Mouse (Mus musculus): ENCODE measurements at regions not wholly inside any gene's neighbourhood (a gene's known extent, or its start where the extent isn't known, plus 50 kb on each side); places are given as distances from the start of the nearest gene placed in this dataset.

DNA sequence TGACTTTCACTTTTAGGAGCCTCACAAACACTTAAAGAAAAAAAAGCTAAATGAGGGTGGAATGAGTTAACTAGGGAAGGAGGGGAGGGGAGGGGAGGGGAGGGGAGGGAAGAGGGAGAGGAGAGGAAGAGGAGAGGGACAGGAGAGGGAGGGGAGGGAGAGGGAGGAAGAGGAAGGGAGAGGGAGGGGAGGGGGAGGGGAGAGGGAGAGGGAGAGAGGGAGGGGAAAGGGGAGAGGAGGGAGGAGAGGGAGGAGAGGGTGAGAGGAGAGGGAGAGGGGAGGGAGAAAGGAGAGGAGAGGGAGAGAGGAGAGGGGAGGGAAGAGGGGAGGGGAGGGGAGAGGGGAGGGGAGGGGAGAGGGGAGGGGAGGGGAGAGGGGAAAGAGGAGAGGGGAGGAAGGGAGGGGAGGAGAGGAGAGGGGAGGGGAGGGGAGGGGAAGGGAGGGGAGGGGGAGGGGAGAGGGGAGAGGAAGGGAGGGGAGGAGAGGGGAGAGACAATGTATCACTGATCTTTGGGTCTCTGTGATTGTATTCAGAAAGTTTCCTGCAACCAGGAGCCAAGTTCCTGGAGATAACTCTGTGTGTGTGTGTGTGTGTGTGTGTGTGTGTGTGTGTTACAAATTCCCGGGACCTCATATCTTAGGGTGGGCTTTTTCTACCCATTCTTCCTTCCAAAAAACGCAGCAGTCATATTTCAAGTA, 168.3 kb downstream of the Ly86 start:
- no peak for TF ChIP-seq MEF2A (IDR thresholded peaks at IDR 0.05; ENCODE audit: borderline replicate concordance, low read depth, low read length)
- TF ChIP-seq USF1 (IDR thresholded peaks at IDR 0.05; ENCODE audit: low read depth, low read length): no peak
- TF ChIP-seq JUND (conservative IDR thresholded peaks at IDR 0.05; ENCODE audit: low read depth, low read length): no peak
- TF ChIP-seq UBTF (IDR thresholded peaks at IDR 0.05; ENCODE audit: low read depth, low read length): no peak
- TF ChIP-seq USF2 (conservative IDR thresholded peaks at IDR 0.05; ENCODE audit: low read depth, low read length): no peak
- TF ChIP-seq MYC (IDR thresholded peaks at IDR 0.05; ENCODE audit: low read depth, low read length): no peak
- no peak for TF ChIP-seq POLR2A (IDR thresholded peaks at IDR 0.05; ENCODE audit: low read depth, low read length)
- no peak for TF ChIP-seq TBP (conservative IDR thresholded peaks at IDR 0.05; ENCODE audit: low read depth, low read length)
